Mouse (Mus musculus): ENCODE results near the gene Tmsb4x. TPM values are rescaled to one million over a fixed set of nuclear protein-coding genes. Genes with fewer than 3 reads are reported as not detected.
A peak's percentile ranks its signal among the peaks of the same experiment; 100 is the strongest.

Gene Tmsb4x
- polyA plus RNA-seq (2016; fragmentation: Nextera tagmentation; extraction: Ambion mirVana): 6,192 and 6,219 TPM in 2 replicates

DNA sequence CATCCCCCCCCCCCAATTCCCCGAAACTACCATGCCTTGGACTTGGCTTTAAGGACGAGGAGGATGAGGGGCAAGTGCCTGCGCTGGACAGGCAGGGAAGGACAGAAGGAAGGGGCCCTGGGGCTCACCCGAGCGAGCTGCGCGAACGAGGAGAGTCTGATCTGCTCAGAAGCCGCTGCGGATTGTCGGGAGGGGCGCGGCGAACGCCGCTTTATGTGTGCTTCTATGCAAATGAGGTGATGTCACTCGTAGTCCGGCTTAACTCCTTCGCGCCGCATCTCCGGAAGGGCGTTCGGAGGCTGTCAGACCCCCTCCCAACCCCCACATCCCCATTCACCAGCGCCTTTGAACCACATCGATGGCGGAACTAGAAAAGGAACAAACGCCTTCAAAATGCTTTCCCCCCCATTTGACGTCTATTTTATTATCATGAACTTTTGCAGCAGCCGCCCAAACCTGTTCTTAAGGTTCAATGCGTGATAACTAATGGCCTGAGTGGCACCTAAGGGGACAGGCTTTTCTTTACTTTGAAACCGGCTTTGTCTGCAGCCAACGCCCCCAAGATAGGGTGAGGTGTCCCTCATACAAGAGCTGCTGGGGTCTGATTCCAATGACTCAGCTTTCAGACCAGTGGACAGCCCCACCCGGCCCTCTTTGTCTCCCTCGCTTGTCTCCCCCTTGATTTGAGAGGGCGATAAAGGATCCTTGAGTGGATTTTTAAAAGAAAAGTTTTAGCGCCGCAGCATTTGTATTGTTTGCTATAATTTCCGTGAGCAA, at the start of gene Tmsb4x:
Tmsb4x (minus strand) TSS at position 338 of the 777 bp plus-strand sequence.
- Histone ChIP-seq H3K4me2 (replicated peaks) (peak within 1 kb of the TSS; percentile 50), H3K36me3 (no peaks in the 10 kb centered on the region), H3K4me1 (peaks cover 22% of the 10 kb centered on the region), H3K9ac (replicated peaks) (peak within 1 kb of the TSS; percentile 81), H3K9me3 (no peaks in the 10 kb centered on the region), H3K4me3 (peak within 1 kb of the TSS; percentile 62), H3K27me3 (peaks cover 37% of the 10 kb centered on the region), H3K27ac (replicated peaks) (peak within 1 kb of the TSS; percentile 94)
- ATAC-seq (ENCODE audit: low FRiP score, low read depth): peak; percentile 91
- WGBS: 30% methylated on average over 38 of the region's 39 CpGs

GRCm38 (mm10) chrX:167241736-167242135, 32.6 kb upstream of the Tmsb4x start:
- Histone ChIP-seq H3K9me3 (no peaks in the 10 kb centered on the region), H3K27ac (replicated peaks) (no peak overlapping the region), H3K4me1 (no peaks in the 10 kb centered on the region), H3K27me3 (peaks cover 27% of the 10 kb centered on the region), H3K36me3 (no peaks in the 10 kb centered on the region), H3K4me2 (replicated peaks) (no peak overlapping the region), H3K9ac (replicated peaks) (no peak overlapping the region), H3K4me3 (no peak overlapping the region)
- 94% methylated on average over 3 of the region's 3 CpGs for WGBS
- no peak for ATAC-seq (ENCODE audit: low FRiP score, low read depth)

DNA sequence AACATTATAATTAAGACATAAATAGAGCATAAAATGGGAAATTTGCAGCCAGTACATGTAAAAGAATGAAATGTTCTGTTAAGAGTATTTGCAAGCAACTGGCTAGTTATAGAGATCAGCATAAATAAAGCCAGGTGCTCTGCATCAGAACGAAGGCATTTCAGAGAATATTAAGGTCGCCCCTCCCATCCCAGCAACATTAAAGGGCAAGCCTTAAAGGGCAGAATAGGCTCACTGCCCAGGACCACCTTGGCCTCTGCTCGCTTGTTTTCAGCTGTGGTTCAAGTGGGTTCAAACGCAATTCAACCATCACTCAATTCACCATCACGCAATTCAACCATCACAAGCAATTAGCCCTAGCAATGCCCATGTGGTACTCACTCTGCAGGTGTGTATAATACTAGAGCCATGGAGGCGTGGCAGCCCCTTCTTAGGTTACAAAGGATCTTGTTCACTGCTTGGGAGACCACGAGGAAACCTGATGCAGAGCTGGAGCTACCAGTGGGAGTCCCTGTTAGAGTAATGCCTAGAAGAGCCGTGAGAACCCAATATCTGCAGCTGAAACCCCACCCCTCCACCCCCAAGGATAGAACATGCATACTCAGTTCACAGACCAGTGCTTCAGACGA, 30.3 kb upstream of the Tmsb4x start:
- Histone ChIP-seq H3K27me3 (peaks cover 27% of the 10 kb centered on the region), H3K4me3 (no peak overlapping the region), H3K4me2 (replicated peaks) (no peak overlapping the region), H3K9me3 (no peaks in the 10 kb centered on the region), H3K27ac (replicated peaks) (no peak overlapping the region), H3K36me3 (no peaks in the 10 kb centered on the region), H3K4me1 (no peaks in the 10 kb centered on the region), H3K9ac (replicated peaks) (no peak overlapping the region)
- 63% methylated on average over 9 of the region's 9 CpGs for WGBS
- no peak for ATAC-seq (ENCODE audit: low FRiP score, low read depth)

GRCm38 (mm10) chrX:167233104-167233687, 24.1 kb upstream of the Tmsb4x start:
- Histone ChIP-seq H3K9me3 (no peaks in the 10 kb centered on the region), H3K36me3 (no peaks in the 10 kb centered on the region), H3K27me3 (peaks cover 19% of the 10 kb centered on the region; the same call in 1 of the 2 replicates), H3K4me3 (no peak overlapping the region), H3K4me1 (no peaks in the 10 kb centered on the region), H3K9ac (replicated peaks) (no peak overlapping the region), H3K27ac (replicated peaks) (no peak overlapping the region), H3K4me2 (replicated peaks) (no peak overlapping the region)
- peak; percentile 57 for ATAC-seq (ENCODE audit: low FRiP score, low read depth)
- 35% methylated on average over 9 of the region's 9 CpGs for WGBS

DNA sequence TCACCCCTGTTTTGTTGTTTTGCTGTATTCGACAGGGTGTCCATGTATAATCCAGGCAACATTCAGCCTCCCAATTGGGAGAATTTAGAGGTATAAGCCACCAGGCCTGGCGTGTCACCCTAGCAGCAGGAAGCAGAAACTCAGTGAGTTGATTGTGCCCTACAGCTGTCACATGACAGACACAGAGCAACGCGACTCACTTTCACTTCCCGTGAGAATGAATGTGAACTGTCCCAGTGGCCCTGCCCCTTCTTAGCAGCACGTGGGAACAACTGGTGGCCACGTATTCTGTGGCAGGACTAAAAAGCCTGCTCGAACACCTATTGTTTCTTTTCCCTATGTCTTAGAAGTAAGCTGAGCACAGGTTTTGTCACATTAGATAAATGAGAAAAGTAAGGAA, 22.0 kb upstream of the Tmsb4x start:
- H3K27ac ChIP-seq (replicated peaks): no peak overlapping the region
- no peaks in the 10 kb centered on the region for H3K4me1 ChIP-seq
- WGBS: 51% methylated on average over 8 of the region's 8 CpGs
- H3K9ac ChIP-seq (replicated peaks): no peak overlapping the region
- no peak for ATAC-seq (ENCODE audit: low FRiP score, low read depth)
- H3K9me3 ChIP-seq: no peaks in the 10 kb centered on the region
- H3K27me3 ChIP-seq: peaks cover 29% of the 10 kb centered on the region; the same call in 1 of the 2 replicates
- no peaks in the 10 kb centered on the region for H3K36me3 ChIP-seq
- no peak overlapping the region for H3K4me3 ChIP-seq
- H3K4me2 ChIP-seq (replicated peaks): no peak overlapping the region

GRCm38 (mm10) chrX:167229819-167230218, 20.7 kb upstream of the Tmsb4x start:
- H3K9me3 ChIP-seq: no peaks in the 10 kb centered on the region
- no peak overlapping the region for H3K4me2 ChIP-seq (replicated peaks)
- no peaks in the 10 kb centered on the region for H3K4me1 ChIP-seq
- H3K36me3 ChIP-seq: no peaks in the 10 kb centered on the region
- peaks cover 33% of the 10 kb centered on the region; the same call in 1 of the 2 replicates for H3K27me3 ChIP-seq
- 50% methylated on average over 1 of the region's 1 CpGs for WGBS
- H3K27ac ChIP-seq (replicated peaks): no peak overlapping the region
- no peak for ATAC-seq (ENCODE audit: low FRiP score, low read depth)
- H3K9ac ChIP-seq (replicated peaks): no peak overlapping the region
- H3K4me3 ChIP-seq: no peak overlapping the region

DNA sequence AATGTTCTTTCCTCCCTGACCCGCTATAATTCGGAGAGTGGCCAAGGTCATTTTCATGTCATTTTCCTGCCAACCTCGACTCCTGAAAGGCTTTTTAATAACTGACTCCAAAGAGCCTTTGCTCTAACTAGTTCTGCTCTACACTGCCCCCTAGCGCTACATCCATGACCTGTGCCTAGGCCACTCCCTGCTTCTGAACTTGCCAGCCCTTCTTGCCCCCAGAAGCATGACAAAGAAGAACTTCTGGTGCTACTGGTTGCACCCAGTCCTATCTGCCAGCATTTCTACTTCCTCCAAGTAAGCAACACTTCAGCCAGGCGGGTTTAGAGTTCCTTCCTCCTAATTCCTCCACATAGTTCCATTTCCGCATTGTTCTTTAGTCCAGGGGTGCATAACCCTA, 20.1 kb upstream of the Tmsb4x start:
- no peak for ATAC-seq (ENCODE audit: low FRiP score, low read depth)
- Histone ChIP-seq H3K4me3 (no peak overlapping the region), H3K27ac (replicated peaks) (no peak overlapping the region), H3K4me2 (replicated peaks) (no peak overlapping the region), H3K4me1 (no peaks in the 10 kb centered on the region), H3K9me3 (no peaks in the 10 kb centered on the region), H3K36me3 (no peaks in the 10 kb centered on the region), H3K9ac (replicated peaks) (no peak overlapping the region), H3K27me3 (peaks cover 33% of the 10 kb centered on the region; the same call in 1 of the 2 replicates)
- WGBS: 43% methylated on average over 6 of the region's 6 CpGs

GRCm38 (mm10) chrX:167227756-167228155, 18.6 kb upstream of the Tmsb4x start:
- ATAC-seq (ENCODE audit: low FRiP score, low read depth): no peak

DNA sequence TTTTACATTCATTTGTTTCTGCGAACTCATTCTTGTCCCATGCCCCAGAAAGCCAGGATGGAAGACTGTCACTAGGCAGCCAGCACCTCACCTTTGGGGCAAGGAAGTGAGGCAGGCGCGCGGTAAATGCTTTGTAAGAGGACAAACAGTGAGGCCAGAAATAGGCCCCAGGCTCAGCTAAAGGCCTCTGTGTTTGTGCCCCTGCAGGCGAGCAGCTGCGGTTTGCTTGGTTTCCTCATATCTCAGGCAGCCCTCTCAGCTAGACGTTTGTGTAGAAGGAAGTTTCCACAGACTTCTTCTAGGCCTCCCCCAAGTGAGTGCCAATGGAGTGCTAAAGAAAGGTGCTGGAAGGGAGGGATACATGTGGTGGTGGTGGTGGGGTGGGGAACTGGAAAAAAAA, 18.0 kb upstream of the Tmsb4x start:
- Histone ChIP-seq H3K27ac (replicated peaks) (no peak overlapping the region), H3K4me2 (replicated peaks) (no peak overlapping the region), H3K9me3 (no peaks in the 10 kb centered on the region), H3K36me3 (no peaks in the 10 kb centered on the region), H3K4me3 (no peak overlapping the region), H3K9ac (replicated peaks) (no peak overlapping the region), H3K27me3 (peaks cover 29% of the 10 kb centered on the region; the same call in 1 of the 2 replicates), H3K4me1 (no peaks in the 10 kb centered on the region)
- WGBS: 87% methylated on average over 7 of the region's 7 CpGs
- no peak for ATAC-seq (ENCODE audit: low FRiP score, low read depth)

More at GRCm38 (mm10) chrX:167227756-167228155, 18.6 kb upstream of the Tmsb4x start:
- Histone ChIP-seq H3K4me3 (no peak overlapping the region), H3K27ac (replicated peaks) (no peak overlapping the region), H3K4me2 (replicated peaks) (no peak overlapping the region), H3K9ac (replicated peaks) (no peak overlapping the region), H3K27me3 (peaks cover 33% of the 10 kb centered on the region; the same call in 1 of the 2 replicates), H3K36me3 (no peaks in the 10 kb centered on the region), H3K4me1 (no peaks in the 10 kb centered on the region), H3K9me3 (no peaks in the 10 kb centered on the region)
- 91% methylated on average over 6 of the region's 6 CpGs for WGBS

DNA sequence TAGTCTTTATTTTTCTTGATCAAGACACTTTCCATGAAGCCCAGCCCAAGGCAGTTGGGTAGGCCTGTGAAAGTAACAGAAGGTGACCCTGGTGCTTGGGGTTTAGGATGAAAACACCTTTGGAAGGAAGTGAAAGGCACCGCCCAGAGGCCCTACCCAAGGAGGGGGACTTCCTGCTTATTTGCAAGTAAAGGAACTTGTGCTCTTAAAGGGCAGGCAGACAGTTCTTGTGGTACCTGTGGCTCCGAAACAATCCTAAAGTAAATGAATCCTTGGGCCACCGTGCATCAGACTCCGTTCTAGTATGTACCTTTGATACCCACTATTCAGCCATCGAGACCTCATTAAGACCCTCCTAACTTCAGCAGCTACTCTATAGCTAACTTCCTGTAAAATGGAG, 17.5 kb upstream of the Tmsb4x start:
- no peak for ATAC-seq (ENCODE audit: low FRiP score, low read depth)
- H3K4me2 ChIP-seq (replicated peaks): no peak overlapping the region
- no peak overlapping the region for H3K27ac ChIP-seq (replicated peaks)
- H3K36me3 ChIP-seq: no peaks in the 10 kb centered on the region
- peaks cover 25% of the 10 kb centered on the region; the same call in 1 of the 2 replicates for H3K27me3 ChIP-seq
- 91% methylated on average over 5 of the region's 5 CpGs for WGBS
- no peak overlapping the region for H3K4me3 ChIP-seq
- H3K4me1 ChIP-seq: no peaks in the 10 kb centered on the region
- H3K9me3 ChIP-seq: no peaks in the 10 kb centered on the region
- no peak overlapping the region for H3K9ac ChIP-seq (replicated peaks)

DNA sequence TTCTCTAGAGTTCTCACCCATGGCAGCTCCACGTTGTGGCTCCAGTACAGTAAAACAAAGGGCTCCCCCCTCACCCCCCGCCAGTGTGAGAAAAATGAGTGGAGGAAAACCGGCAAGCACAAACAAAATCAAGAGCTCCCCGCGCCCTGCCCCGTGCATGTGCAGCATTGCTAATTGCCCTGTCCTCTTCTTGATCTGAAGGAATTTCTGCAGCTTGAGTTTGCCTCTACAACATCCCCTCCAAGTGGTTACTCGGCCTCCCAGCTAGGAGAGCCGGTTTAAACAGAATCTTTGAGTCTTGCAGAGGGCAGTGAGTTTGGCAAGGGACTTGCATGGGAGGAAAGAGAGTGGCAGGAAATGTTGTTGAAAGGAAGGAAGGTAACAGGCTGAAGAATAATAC, 3.6 kb upstream of the Tmsb4x start:
- Histone ChIP-seq H3K4me3 (no peak overlapping the region), H3K9ac (replicated peaks) (no peak overlapping the region), H3K9me3 (no peaks in the 10 kb centered on the region), H3K4me2 (replicated peaks) (0 out of 2 replicates have a peak overlapping the region, but pooled peaks have one; percentile 11), H3K27me3 (peaks cover 31% of the 10 kb centered on the region), H3K27ac (replicated peaks) (peak overlapping the region; percentile 17), H3K4me1 (peaks cover 22% of the 10 kb centered on the region), H3K36me3 (no peaks in the 10 kb centered on the region)
- ATAC-seq (ENCODE audit: low FRiP score, low read depth): peak; percentile 27
- whole genome bisulfite sequencing: 22% methylated on average over 8 of the region's 8 CpGs

Measured in midbrain, embryonic 12.5 days (tissue).